Mouse (Mus musculus) ES-CJ7 (cell line): ENCODE measurements around the gene Chd4.
"Not testable (repeated sequence)": the region's sequence is repeated elsewhere in the genome, so short reads cannot be mapped to it uniquely, and the experiment has no call there.

ENCODE experiments used
- DNase-seq: peaks from one replicate; pipeline ENCODE4 v3.0.0; 2011; ENCODE audit warnings: low read depth, low spot score

The Chd4 gene

DNA sequence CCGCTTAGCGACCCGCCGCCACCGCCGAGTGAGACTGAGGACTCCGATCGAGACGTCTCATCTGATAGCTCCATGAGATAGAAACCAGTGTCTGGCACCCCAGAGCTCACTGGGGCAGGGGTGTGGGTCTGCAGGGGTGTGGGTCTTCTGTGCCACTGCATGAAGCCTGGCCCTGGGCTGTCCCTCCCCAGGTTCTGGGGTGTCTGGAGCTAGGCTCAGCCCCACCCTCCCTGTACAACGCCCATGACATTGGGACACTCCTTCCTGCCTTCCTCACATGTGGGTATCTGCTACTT, 64.7 kb downstream of the Chd4 start:
- no peak for DNase-seq

- peak; percentile 96 for DNase-seq
These were observed 65.3 kb downstream of the Chd4 start for GRCm38 (mm10) chr6:125160854-125161760.

DNA sequence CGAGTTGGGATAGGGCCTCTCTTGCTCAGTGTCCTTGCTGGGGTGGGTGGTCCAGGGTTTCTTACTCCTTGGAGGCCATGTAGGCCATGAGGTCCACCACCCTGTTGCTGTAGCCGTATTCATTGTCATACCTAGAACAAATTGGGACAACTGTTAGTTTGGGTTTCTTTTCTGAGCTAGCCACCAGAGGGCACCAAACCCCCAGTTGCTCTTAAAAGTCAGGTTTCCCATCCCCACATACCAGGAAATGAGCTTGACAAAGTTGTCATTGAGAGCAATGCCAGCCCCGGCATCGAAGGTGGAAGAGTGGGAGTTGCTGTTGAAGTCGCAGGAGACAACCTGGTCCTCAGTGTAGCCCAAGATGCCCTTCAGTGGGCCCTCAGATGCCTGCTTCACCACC, 66.2 kb downstream of the Chd4 start:
- DNase-seq: peak; percentile 88

DNA sequence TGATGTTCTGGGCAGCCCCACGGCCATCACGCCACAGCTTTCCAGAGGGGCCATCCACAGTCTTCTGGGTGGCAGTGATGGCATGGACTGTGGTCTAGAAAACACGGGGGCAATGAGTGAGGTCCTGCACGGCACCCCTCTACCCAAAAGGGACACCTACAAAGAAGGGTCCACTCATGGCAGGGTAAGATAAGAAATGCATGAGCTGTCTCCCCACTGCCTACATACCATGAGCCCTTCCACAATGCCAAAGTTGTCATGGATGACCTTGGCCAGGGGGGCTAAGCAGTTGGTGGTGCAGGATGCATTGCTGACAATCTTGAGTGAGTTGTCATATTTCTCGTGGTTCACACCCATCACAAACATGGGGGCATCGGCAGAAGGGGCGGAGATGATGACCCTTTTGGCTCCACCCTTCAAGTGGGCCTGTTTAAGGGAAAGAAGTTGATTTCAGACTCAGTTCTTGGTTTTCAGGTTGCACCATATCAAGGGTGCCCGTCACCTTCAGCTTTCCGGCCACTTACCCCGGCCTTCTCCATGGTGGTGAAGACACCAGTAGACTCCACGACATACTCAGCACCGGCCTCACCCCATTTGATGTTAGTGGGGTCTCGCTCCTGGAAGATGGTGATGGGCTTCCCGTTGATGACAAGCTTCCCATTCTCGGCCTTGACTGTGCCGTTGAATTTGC, 67.0 kb downstream of the Chd4 start:
- DNase-seq: not testable (repeated sequence)

GRCm38 (mm10) chr6:125163801-125164657, 68.2 kb downstream of the Chd4 start:
- peak; percentile 57 for DNase-seq

- peak; percentile 92 for DNase-seq
These were observed 69.0 kb downstream of the Chd4 start for GRCm38 (mm10) chr6:125164672-125165327.

GRCm38 (mm10) chr6:125165328-125165891, 69.6 kb downstream of the Chd4 start:
- peak; percentile 99 for DNase-seq

DNA sequence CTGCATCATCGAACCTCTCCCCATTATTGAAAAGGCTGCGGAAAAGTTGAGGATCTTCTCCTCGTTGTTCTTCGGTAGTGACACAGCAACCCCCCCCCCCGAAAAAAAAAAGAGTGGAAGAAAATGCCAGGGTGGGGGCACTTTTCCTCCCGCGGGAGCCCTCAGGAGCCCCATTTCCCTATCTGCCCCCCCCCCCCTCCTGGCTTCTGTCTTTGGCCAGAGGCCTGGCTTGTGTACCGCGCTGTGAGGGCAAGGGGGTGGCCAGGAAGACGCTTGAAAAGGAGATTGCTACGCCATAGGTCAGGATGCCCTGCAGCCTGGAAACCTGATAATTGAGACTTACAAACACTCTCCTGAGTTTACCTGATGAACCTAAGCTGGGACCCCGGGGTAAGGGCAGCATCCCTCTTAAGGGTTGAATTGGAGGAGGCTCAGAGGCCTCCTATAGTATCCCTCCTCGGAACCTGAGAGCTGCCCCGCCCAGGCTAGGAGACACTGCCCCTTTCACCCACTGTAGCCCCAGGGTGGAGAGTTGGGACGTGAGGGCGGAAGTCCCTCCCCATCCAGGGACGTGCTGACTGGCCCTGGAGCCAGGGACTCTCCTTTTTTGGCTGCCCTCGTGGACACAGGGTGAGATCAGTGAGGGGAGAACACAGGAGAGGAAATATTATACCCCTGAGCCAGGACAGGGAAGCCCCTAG, 70.4 kb downstream of the Chd4 start, which contains the start of gene Gapdh:
Gene Gapdh, minus strand, starts transcription at position 417 of the 701 bp plus-strand sequence.
- DNase-seq: peak; percentile 73

DNA sequence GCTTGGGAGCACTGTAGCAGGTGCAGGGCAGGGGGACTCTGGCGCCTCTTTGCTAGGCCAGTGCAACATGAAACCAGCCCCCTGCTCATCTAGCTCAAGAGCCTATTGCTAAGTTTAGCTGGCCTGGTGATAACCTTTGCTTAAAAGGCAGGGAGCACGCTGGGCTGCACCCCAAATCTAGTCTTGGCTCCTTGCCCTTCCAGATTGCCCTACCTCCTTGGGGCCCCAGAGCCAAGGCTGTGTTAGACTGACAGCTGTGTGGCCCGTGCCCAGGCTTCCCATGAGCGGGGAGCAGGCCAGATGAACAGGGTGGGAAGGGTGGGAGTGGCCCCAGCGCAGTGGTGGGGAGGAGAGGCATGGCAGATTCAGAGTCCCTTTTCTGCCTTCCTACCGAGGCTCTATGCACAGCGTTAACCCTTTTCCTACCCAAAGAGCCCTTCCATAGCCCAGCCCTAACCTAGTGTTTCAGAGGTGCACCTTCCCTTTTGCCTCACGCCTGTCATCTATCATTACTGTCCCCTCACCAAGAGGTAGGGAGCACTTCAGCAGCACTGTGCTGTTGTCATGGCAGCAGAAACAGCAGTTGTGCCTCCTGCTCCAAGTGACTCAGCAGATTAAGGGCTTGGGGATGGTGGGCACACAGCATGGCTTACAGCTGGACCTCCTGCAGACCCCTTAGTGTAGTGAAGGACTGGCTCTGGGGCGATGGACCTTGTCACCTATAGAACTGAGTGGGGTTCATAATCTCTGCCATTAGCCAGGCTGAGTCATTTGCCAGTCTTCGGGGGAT, 71.3 kb downstream of the Chd4 start:
- peak; percentile 53 for DNase-seq

DNA sequence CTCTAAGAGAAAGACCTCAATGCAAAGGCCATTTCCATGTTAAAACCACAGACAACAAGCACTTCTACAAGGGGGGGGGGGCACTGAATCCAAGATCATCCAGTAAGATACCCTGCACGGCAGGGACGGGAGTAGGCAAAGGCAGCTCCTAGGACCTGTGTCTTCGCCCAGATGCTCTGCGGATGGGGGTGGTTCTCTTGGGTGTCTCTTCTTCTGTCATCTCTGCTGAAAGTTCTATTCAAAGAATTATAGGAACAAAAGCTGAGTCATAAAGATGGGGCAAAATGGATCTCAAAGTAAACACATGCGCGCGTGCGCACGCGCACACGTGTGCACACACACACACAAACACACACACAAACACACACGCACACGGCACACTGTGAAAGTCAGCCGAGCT, 72.3 kb downstream of the Chd4 start:
- DNase-seq: no peak

- DNase-seq: no peak
These were observed 74.4 kb downstream of the Chd4 start for GRCm38 (mm10) chr6:125170194-125170593.

- peak; percentile 91 for DNase-seq
These were observed 76.7 kb downstream of the Chd4 start for GRCm38 (mm10) chr6:125172474-125172873.

- DNase-seq: no peak
These were observed 77.5 kb downstream of the Chd4 start for GRCm38 (mm10) chr6:125173256-125173655.

DNA sequence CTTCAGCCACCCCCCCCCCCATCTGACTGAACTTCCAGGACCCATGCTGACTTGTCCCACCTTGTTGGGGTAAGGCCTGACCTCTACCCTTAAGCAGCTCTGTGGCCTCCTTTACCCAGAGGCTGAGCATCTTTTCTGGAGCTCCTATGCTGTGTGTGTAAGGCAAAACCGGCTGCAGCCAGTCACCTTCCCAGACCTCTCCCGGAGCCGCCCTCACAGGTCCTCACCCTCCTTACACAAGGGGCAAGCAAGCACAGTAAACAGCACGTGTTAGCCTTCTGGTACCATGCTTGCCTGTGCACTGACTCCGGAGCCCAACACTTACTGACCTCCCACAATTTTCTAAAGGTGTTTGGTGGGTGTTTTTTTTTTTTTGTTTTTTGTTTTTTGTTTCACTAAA, 79.7 kb downstream of the Chd4 start:
- peak; percentile 76 for DNase-seq

DNA sequence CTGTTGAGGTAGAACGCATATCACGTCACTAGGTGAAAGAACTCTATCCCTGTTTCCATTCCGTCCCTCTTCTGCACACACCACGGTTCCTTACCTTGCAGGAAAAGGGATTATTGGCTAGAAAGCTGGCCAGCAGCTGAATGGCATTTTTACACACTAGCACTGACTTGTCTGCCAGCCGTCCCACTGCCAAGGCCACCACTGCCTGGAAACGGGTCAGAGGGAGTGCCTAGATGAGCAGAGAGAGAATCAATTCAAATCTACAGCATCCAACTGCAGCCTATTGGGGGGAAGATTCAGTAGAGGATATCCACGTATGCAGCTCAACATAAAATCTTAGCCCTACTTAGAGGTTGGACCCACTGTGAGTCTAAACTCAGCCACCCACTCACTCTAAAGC, 83.8 kb downstream of the Chd4 start:
- no peak for DNase-seq
